Mouse (Mus musculus) midbrain, embryonic 13.5 days (tissue): ENCODE data around the gene Abcd3. TPM values are rescaled to one million over a fixed set of nuclear protein-coding genes. Genes with fewer than 3 reads are reported as not detected.
"Not testable (repeated sequence)": the region's sequence is repeated elsewhere in the genome, so short reads cannot be mapped to it uniquely, and the experiment has no call there.

Experiments used
- ATAC-seq: fragments of 200-750 bp; cut with Nextera tagmentation; 2 replicates; pipeline ENCODE4 v1.8.0; 2017; ENCODE audit warnings: mild to moderate bottlenecking, moderate TSS enrichment, moderate library complexity
- H3K27ac ChIP-seq: fragments of 300-500 bp; sonication (generic); 2 replicates; pipeline ENCODE4 v1.5.1; 2015; ENCODE audit warnings: inconsistent platforms, mild to moderate bottlenecking, moderate library complexity
- H3K27me3 ChIP-seq: fragments of 300-500 bp; sonication (generic); 2 replicates; pipeline ENCODE4 v1.6.1; 2015; ENCODE audit warnings: mild to moderate bottlenecking, inconsistent platforms
- H3K36me3 ChIP-seq: fragments of 300-500 bp; sonication (generic); 2 replicates; pipeline ENCODE4 v1.6.1; 2015; ENCODE audit warnings: mild to moderate bottlenecking, inconsistent platforms
- H3K4me1 ChIP-seq: fragments of 300-500 bp; sonication (generic); replicated peaks from 2 replicates; pipeline ENCODE4 v1.6.1; 2015; ENCODE audit warnings: inconsistent platforms
- H3K4me2 ChIP-seq: fragments of 300-500 bp; sonication (generic); replicated peaks from 2 replicates; pipeline ENCODE4 v1.6.1; 2015; ENCODE audit warnings: moderate library complexity, mild to moderate bottlenecking, inconsistent platforms
- H3K4me3 ChIP-seq: fragments of 300-500 bp; sonication (generic); replicated peaks from 2 replicates; pipeline ENCODE4 v1.5.1; 2015; ENCODE audit warnings: mild to moderate bottlenecking, inconsistent platforms
- H3K9ac ChIP-seq: fragments of 300-500 bp; sonication (generic); replicated peaks from 2 replicates; pipeline ENCODE4 v1.6.1; 2015; ENCODE audit warnings: mild to moderate bottlenecking, inconsistent platforms
- H3K9me3 ChIP-seq: fragments of 300-500 bp; sonication (generic); 2 replicates; pipeline ENCODE4 v1.6.1; 2016; ENCODE audit warnings: mild to moderate bottlenecking, inconsistent platforms
- WGBS: fragments of 180-500 bp; shearing (Covaris S2); methylation state at CpG from one replicate; pipeline ENCODE4 v1.1.7; 2015; 5-methylcytosine and 5-hydroxymethylcytosine counted together
- polyA plus RNA-seq: library from polyadenylated mRNA; unstranded; fragments of >200 nt; fragmentation: Nextera tagmentation; extraction: Ambion mirVana; gene quantifications from 2 replicates; pipeline ENCODE4 v1.2.1, GENCODE M21; 2015

Gene Abcd3
- polyA plus RNA-seq, 1 experiment from 2014 or later: 63.0 TPM

DNA sequence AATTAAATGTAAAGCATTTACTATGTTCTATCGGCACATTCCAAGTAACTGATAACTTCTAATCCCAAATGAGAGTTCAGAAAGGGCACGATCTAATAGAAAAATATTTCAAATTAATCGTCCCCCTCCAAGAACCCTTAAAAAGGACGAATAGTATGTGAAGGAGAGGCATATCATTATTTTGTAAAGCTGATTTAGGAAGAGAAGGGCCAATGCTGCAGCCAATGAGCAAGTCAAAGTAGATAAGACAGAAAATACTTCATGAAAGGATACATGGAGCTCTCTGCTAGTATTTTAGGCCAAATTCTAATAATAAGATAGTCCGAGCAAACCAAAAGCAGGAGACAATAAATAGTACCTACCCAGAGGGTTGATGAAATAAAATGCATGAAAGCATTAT, 1.3 kb downstream of the Abcd3 start:
- Histone ChIP-seq H3K4me2 (peak overlapping the region; percentile 84), H3K4me3 (peak overlapping the region; percentile 78), H3K36me3 (no peaks in the 10 kb centered on the region), H3K27ac (no peak overlapping the region), H3K9ac (peak overlapping the region; percentile 85; the same call in 1 of the 2 replicates), H3K4me1 (peaks cover 30% of the 10 kb centered on the region), H3K27me3 (no peaks in the 10 kb centered on the region), H3K9me3 (no peaks in the 10 kb centered on the region)
- 69% methylated on average over 5 of the region's 5 CpGs for WGBS
- ATAC-seq: no peak

- Histone ChIP-seq H3K9ac (no peak overlapping the region), H3K27me3 (no peaks in the 10 kb centered on the region), H3K4me2 (no peak overlapping the region), H3K4me3 (no peak overlapping the region), H3K9me3 (no peaks in the 10 kb centered on the region), H3K36me3 (0 out of 2 replicates have a peak, but pooled peaks cover 4% of the 10 kb centered on the region), H3K27ac (no peak overlapping the region), H3K4me1 (peaks cover 13% of the 10 kb centered on the region)
- ATAC-seq: no peak
- WGBS: 88% methylated on average over 3 of the region's 3 CpGs
These were observed 6.9 kb downstream of the Abcd3 start for GRCm38 (mm10) chr3:121808246-121808645.

GRCm38 (mm10) chr3:121794214-121794613, 20.9 kb downstream of the Abcd3 start:
- WGBS: 20% methylated on average over 2 of the region's 2 CpGs
- peaks cover 10% of the 10 kb centered on the region; the same call in 1 of the 2 replicates for H3K36me3 ChIP-seq
- H3K27me3 ChIP-seq: no peaks in the 10 kb centered on the region
- H3K4me2 ChIP-seq: no peak overlapping the region
- H3K4me3 ChIP-seq: no peak overlapping the region
- H3K4me1 ChIP-seq: peaks cover 4% of the 10 kb centered on the region
- no peak overlapping the region for H3K9ac ChIP-seq
- H3K27ac ChIP-seq: no peak overlapping the region
- no peak for ATAC-seq
- no peaks in the 10 kb centered on the region for H3K9me3 ChIP-seq

- Histone ChIP-seq H3K9ac (no peak overlapping the region), H3K4me1 (peaks cover 4% of the 10 kb centered on the region)
- 89% methylated on average over 4 of the region's 4 CpGs for WGBS
These were observed 22.9 kb downstream of the Abcd3 start for GRCm38 (mm10) chr3:121792246-121792645.

DNA sequence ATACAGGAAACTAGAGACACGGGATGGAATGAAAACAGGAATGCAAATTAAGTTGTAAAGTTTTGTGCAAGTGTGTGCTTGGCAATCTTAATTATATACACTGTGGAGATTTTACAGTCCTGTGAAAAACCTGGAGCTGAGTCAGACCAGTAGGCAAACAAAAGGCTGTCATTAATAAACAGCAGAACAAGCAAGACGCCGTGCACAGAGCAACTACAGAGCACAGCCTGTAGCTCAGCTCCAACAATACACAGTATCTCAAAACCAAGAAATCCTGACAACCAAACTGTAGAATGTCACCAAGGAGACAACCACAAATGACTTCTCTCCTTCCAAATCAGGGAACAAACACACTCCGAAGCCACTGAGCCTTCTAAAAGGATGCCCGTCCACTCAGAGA, 24.7 kb downstream of the Abcd3 start:
- Histone ChIP-seq H3K27ac (peak overlapping the region; percentile 53; the same call in 1 of the 2 replicates), H3K4me1 (peaks cover 4% of the 10 kb centered on the region), H3K4me2 (no peak overlapping the region), H3K9ac (no peak overlapping the region), H3K36me3 (peaks cover 3% of the 10 kb centered on the region; the same call in 1 of the 2 replicates), H3K27me3 (no peaks in the 10 kb centered on the region), H3K4me3 (no peak overlapping the region), H3K9me3 (no peaks in the 10 kb centered on the region)
- 0 out of 2 replicates have a peak, but pooled peaks have one; percentile 60 for ATAC-seq
- WGBS: 38% methylated on average over 5 of the region's 5 CpGs

More at GRCm38 (mm10) chr3:121792246-121792645, 22.9 kb downstream of the Abcd3 start:
- Histone ChIP-seq H3K9me3 (no peaks in the 10 kb centered on the region), H3K27me3 (no peaks in the 10 kb centered on the region), H3K27ac (no peak overlapping the region), H3K36me3 (peaks cover 3% of the 10 kb centered on the region; the same call in 1 of the 2 replicates), H3K4me2 (no peak overlapping the region), H3K4me3 (no peak overlapping the region)
- no peak for ATAC-seq

- no peak for ATAC-seq
- H3K9me3 ChIP-seq: no peaks in the 10 kb centered on the region
- H3K27ac ChIP-seq: no peak overlapping the region
- 67% methylated on average over 5 of the region's 5 CpGs for WGBS
- H3K4me1 ChIP-seq: peaks cover 4% of the 10 kb centered on the region
- H3K4me2 ChIP-seq: no peak overlapping the region
- no peaks in the 10 kb centered on the region for H3K27me3 ChIP-seq
- peaks cover 3% of the 10 kb centered on the region; the same call in 1 of the 2 replicates for H3K36me3 ChIP-seq
- H3K4me3 ChIP-seq: no peak overlapping the region
- H3K9ac ChIP-seq: no peak overlapping the region
These were observed 25.3 kb downstream of the Abcd3 start for GRCm38 (mm10) chr3:121789790-121790189.

- Histone ChIP-seq H3K9ac (no peak overlapping the region), H3K27ac (no peak overlapping the region), H3K4me3 (no peak overlapping the region), H3K4me2 (no peak overlapping the region), H3K36me3 (0 out of 2 replicates have a peak, but pooled peaks cover 10% of the 10 kb centered on the region), H3K27me3 (no peaks in the 10 kb centered on the region), H3K4me1 (no peaks in the 10 kb centered on the region), H3K9me3 (no peaks in the 10 kb centered on the region)
- ATAC-seq: no peak
- 93% methylated on average over 6 of the region's 6 CpGs for WGBS
These were observed 32.1 kb downstream of the Abcd3 start for GRCm38 (mm10) chr3:121783020-121783419.

GRCm38 (mm10) chr3:121777943-121778342, 37.2 kb downstream of the Abcd3 start:
- 0 out of 2 replicates have a peak, but pooled peaks have one; percentile 30 for ATAC-seq
- Histone ChIP-seq H3K27ac (no peak overlapping the region), H3K4me3 (no peak overlapping the region), H3K36me3 (peaks cover 12% of the 10 kb centered on the region), H3K4me1 (no peaks in the 10 kb centered on the region), H3K9ac (no peak overlapping the region), H3K9me3 (no peaks in the 10 kb centered on the region), H3K27me3 (no peaks in the 10 kb centered on the region), H3K4me2 (no peak overlapping the region)
- 64% methylated on average over 7 of the region's 7 CpGs for WGBS

- H3K4me1 ChIP-seq, H3K9me3 ChIP-seq, ATAC-seq, H3K27me3 ChIP-seq, H3K9ac ChIP-seq, H3K27ac ChIP-seq, H3K4me3 ChIP-seq, H3K4me2 ChIP-seq: not testable (repeated sequence)
- WGBS: 94% methylated on average over 4 of the region's 4 CpGs
- H3K36me3 ChIP-seq: peaks cover 36% of the 10 kb centered on the region
These were observed 41.8 kb downstream of the Abcd3 start for GRCm38 (mm10) chr3:121773336-121773735.

- H3K4me2 ChIP-seq: no peak overlapping the region
- peaks cover 64% of the 10 kb centered on the region for H3K36me3 ChIP-seq
- no peak for ATAC-seq
- H3K4me1 ChIP-seq: no peaks in the 10 kb centered on the region
- H3K9me3 ChIP-seq: no peaks in the 10 kb centered on the region
- 97% methylated on average over 3 of the region's 3 CpGs for WGBS
- H3K4me3 ChIP-seq: no peak overlapping the region
- no peak overlapping the region for H3K27ac ChIP-seq
- H3K27me3 ChIP-seq: no peaks in the 10 kb centered on the region
- no peak overlapping the region for H3K9ac ChIP-seq
These were observed 46.3 kb downstream of the Abcd3 start for GRCm38 (mm10) chr3:121768770-121769169.

- no peaks in the 10 kb centered on the region for H3K4me1 ChIP-seq
- no peak overlapping the region for H3K4me3 ChIP-seq
- ATAC-seq: no peak
- 91% methylated on average over 5 of the region's 5 CpGs for WGBS
- no peak overlapping the region for H3K27ac ChIP-seq
- no peaks in the 10 kb centered on the region for H3K27me3 ChIP-seq
- H3K4me2 ChIP-seq: no peak overlapping the region
- H3K9me3 ChIP-seq: no peaks in the 10 kb centered on the region
- peaks cover 62% of the 10 kb centered on the region for H3K36me3 ChIP-seq
- H3K9ac ChIP-seq: no peak overlapping the region
These were observed 48.3 kb downstream of the Abcd3 start for GRCm38 (mm10) chr3:121766818-121767217.

DNA sequence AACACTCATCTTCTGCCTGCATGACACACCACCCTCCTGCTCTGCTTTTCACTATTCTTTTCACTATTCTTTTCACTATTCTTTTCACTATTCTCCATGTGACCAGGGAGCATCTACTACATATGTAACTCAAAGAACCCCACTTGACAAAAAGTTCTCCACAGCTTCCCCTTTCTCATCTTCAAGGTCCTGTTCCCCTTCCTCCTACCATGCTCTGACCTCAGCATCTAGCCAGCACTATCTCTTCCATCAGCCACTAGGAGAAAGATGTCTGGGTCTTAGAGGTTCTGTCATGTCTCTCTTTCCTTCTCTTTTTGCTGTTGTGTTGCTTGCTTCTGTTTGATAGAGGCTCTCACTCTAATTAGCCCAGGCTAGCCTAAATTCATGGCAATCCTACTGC, 49.1 kb downstream of the Abcd3 start:
- H3K9me3 ChIP-seq: no peaks in the 10 kb centered on the region
- H3K9ac ChIP-seq: no peak overlapping the region
- ATAC-seq: no peak
- no peak overlapping the region for H3K4me2 ChIP-seq
- H3K27me3 ChIP-seq: no peaks in the 10 kb centered on the region
- no peak overlapping the region for H3K4me3 ChIP-seq
- H3K27ac ChIP-seq: no peak overlapping the region
- H3K36me3 ChIP-seq: peaks cover 58% of the 10 kb centered on the region
- no peaks in the 10 kb centered on the region for H3K4me1 ChIP-seq
